Mouse (Mus musculus): ENCODE results near the gene Trim65. TPM values are rescaled to one million over a fixed set of nuclear protein-coding genes. Genes with fewer than 3 reads are reported as not detected.

Gene Trim65
- polyA plus RNA-seq, 1 experiment from 2014 or later, result 3.9 TPM

DNA sequence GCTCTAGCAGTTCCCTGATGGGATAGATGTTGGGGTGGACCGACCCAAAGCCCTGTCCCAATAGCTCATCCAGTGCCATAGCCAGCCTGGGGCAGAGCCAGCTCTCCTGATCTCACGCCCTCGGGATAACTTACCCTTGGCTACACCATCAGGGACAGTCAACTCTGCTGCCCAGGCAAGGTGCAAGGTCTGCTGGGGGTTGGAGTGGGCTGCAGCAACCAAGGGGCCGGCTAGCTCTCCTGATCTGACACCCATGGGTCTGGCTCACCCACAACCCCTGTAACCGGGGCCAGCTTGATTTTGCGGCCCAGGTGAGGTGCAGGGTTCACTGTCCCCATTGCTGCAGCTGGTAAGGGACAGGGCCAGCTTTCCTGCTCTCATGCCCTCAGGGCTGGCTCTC, 39.3 kb downstream of the Trim65 start:
- no peaks in the 10 kb centered on the region for H3K36me3 ChIP-seq (ENCODE audit: insufficient read depth, low read length)
- DNase-seq (ENCODE audit: low spot score) (no peak), ATAC-seq (no peak)
- no peak overlapping the region for H3K4me3 ChIP-seq (ENCODE audit: low read depth, low read length)
- H3K27ac ChIP-seq (ENCODE audit: low read length), result no peak overlapping the region
- TF ChIP-seq EP300 (IDR thresholded peaks at IDR 0.05) (no peak), CTCF (IDR thresholded peaks at IDR 0.05) (no peak)
- H3K9me3 ChIP-seq (ENCODE audit: low read length), result no peaks in the 10 kb centered on the region
- H3K9ac ChIP-seq (replicated peaks; ENCODE audit: low read depth), result no peak overlapping the region
- WGBS, result 89% methylated on average over 6 of the region's 6 CpGs
- H3K4me1 ChIP-seq (ENCODE audit: insufficient read depth, low read depth, low read length), result no peaks in the 10 kb centered on the region
- H3K4me2 ChIP-seq (replicated peaks; ENCODE audit: low read depth, low read length), result no peak overlapping the region
- no peaks in the 10 kb centered on the region for H3K27me3 ChIP-seq (replicated peaks; ENCODE audit: insufficient read depth, low read length)

DNA sequence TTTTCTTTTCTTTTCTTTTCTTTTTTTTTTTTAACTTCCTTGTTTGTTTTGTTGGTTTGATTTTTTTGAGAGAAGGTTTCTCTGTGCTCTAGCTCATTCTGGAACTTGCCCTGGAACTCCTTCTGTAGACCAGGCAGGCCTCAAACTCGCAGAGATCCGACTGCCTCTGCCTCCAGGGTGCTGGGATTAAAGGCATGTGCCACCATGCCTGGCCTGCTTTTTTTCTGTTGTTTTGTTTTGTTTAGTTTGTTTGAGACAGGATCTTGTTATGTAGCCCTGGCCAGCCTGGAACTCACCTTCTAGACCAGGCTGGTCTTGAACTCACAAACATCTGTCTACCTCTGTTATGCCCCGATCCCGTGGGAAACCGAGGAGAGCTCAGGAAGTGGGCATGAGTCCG, 41.4 kb downstream of the Trim65 start:
- no peak overlapping the region for H3K9ac ChIP-seq (replicated peaks; ENCODE audit: low read depth)
- no peak overlapping the region for H3K27ac ChIP-seq (ENCODE audit: low read length)
- no peaks in the 10 kb centered on the region for H3K36me3 ChIP-seq (ENCODE audit: insufficient read depth, low read length)
- WGBS, result 85% methylated on average over 6 of the region's 6 CpGs
- no peaks in the 10 kb centered on the region for H3K9me3 ChIP-seq (ENCODE audit: low read length)
- ATAC-seq (no peak), DNase-seq (ENCODE audit: low spot score) (no peak)
- H3K27me3 ChIP-seq (replicated peaks; ENCODE audit: insufficient read depth, low read length), result no peaks in the 10 kb centered on the region
- TF ChIP-seq CTCF (IDR thresholded peaks at IDR 0.05) (no peak), EP300 (IDR thresholded peaks at IDR 0.05) (no peak)
- peaks cover 10% of the 10 kb centered on the region; the same call in 1 of the 2 replicates for H3K4me1 ChIP-seq (ENCODE audit: insufficient read depth, low read depth, low read length)
- no peak overlapping the region for H3K4me3 ChIP-seq (ENCODE audit: low read depth, low read length)
- no peak overlapping the region for H3K4me2 ChIP-seq (replicated peaks; ENCODE audit: low read depth, low read length)

DNA sequence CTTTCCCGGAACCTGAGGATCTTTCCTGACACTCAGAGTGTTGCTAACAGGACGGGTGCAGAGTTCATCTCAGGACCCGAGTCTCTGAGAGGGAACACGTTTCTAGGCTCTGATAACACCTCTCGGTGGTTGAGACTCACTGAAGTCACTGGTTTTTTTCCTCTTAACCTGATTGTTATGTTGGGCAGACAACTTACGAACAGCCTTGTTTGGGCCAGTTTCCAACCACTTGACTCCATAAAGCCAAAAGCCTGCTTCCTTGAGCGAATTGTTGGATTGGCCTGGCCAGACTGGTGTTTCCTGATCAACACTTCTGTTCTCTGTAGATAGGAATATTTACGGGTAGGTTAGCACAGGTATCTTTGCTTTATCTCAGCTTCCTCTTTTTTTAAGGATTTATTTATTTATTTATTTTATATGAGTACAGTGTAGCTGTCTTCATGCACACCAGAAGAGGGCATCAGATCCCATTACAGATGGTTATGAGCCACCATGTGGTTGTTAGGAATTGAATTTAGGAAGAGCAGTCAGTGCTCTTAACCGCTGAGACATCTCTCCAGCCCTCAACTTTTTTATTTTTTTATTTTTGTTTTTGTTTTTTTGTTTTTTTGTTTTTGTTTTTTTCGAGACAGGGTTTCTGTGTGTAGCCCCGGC, 42.1 kb downstream of the Trim65 start:
- peak; percentile 46 for TF ChIP-seq CTCF (IDR thresholded peaks at IDR 0.05)
- TF ChIP-seq EP300 (IDR thresholded peaks at IDR 0.05), result no peak
- DNase-seq (ENCODE audit: low spot score) (peak; percentile 61), ATAC-seq (no peak)
- peaks cover 10% of the 10 kb centered on the region; the same call in 1 of the 2 replicates for H3K4me1 ChIP-seq (ENCODE audit: insufficient read depth, low read depth, low read length)
- no peak overlapping the region for H3K4me2 ChIP-seq (replicated peaks; ENCODE audit: low read depth, low read length)
- no peak overlapping the region for H3K27ac ChIP-seq (ENCODE audit: low read length)
- H3K9me3 ChIP-seq (ENCODE audit: low read length), result no peaks in the 10 kb centered on the region
- no peak overlapping the region for H3K4me3 ChIP-seq (ENCODE audit: low read depth, low read length)
- H3K9ac ChIP-seq (replicated peaks; ENCODE audit: low read depth), result no peak overlapping the region
- no peaks in the 10 kb centered on the region for H3K27me3 ChIP-seq (replicated peaks; ENCODE audit: insufficient read depth, low read length)
- 58% methylated on average over 11 of the region's 11 CpGs for WGBS
- no peaks in the 10 kb centered on the region for H3K36me3 ChIP-seq (ENCODE audit: insufficient read depth, low read length)

DNA sequence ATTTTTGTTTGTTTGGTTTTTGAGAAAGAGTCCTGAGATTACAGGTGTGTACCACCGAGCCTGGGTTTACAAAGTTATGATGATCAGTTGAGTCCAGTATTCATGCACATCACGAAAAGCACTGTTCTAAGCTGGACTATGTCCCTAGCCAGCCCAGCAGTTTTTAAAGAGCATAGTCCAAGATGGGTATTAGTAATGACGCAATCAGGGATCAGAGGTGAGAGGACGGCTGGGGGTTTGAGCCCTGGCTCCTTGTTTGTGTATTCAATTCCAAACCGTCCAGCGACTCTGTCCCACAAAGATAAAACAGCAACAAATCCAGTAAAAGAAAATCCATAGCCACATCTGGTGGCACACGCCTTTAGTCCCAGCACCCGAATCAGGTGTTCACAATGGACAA, 42.7 kb downstream of the Trim65 start:
- peaks cover 7% of the 10 kb centered on the region; the same call in 1 of the 2 replicates for H3K36me3 ChIP-seq (ENCODE audit: insufficient read depth, low read length)
- H3K27ac ChIP-seq (ENCODE audit: low read length), result no peak overlapping the region
- no peak overlapping the region for H3K4me2 ChIP-seq (replicated peaks; ENCODE audit: low read depth, low read length)
- DNase-seq (ENCODE audit: low spot score) (no peak), ATAC-seq (no peak)
- H3K27me3 ChIP-seq (replicated peaks; ENCODE audit: insufficient read depth, low read length), result no peaks in the 10 kb centered on the region
- H3K4me1 ChIP-seq (ENCODE audit: insufficient read depth, low read depth, low read length), result peaks cover 10% of the 10 kb centered on the region; the same call in 1 of the 2 replicates
- 71% methylated on average over 8 of the region's 8 CpGs for WGBS
- TF ChIP-seq CTCF (IDR thresholded peaks at IDR 0.05), result no peak
- no peak overlapping the region for H3K4me3 ChIP-seq (ENCODE audit: low read depth, low read length)
- no peaks in the 10 kb centered on the region for H3K9me3 ChIP-seq (ENCODE audit: low read length)
- no peak overlapping the region for H3K9ac ChIP-seq (replicated peaks; ENCODE audit: low read depth)

DNA sequence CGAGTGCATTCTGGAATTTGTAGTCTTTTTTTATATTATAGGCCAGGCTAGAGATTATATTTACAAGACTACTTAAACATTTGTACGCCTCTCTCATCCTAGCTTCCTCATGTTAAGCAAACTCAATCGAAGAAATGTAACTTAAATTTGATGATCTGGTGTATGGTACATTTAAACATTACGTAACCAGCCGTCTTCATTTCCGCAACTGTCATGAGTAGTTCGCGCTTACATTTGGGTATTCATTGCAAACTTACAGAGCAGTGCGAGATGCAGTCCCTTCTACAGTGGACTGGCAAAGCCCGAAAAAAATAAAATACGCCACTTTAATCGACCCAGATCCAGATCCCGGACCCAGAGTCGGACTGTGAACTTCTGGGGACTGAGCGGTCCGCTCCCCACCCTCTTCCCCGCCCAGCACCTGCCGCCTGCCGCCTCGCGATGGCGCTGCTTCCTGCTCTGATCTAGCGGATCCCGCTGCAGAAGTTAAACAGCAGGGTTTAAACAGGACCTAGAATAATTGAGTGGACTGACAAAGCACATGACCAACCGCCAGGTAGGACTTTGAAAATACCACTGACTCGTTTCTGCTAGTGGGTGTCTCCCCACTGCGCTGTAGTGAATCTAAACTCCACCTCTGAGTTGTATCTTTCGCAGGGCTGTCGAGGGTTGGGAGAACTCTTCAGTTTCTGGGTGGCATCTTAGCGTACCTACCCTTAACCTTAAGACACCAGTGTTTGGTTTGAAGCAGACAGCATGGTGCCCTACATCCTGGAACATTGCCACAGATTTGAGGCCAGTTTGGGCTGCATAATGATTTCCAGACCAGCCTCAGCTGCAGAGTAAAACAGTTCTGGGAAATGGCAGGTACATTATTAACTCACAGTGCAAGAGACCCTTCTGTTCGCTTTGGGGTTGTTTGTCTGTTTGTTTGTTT, 43.5 kb downstream of the Trim65 start:
- Histone ChIP-seq H3K4me1 (ENCODE audit: insufficient read depth, low read depth, low read length) (peaks cover 10% of the 10 kb centered on the region; the same call in 1 of the 2 replicates), H3K9ac (replicated peaks; ENCODE audit: low read depth) (peak overlapping the region; percentile 17; the same call in 1 of the 2 replicates), H3K27ac (ENCODE audit: low read length) (peak overlapping the region; percentile 88), H3K4me2 (replicated peaks; ENCODE audit: low read depth, low read length) (peak overlapping the region; percentile 49), H3K27me3 (replicated peaks; ENCODE audit: insufficient read depth, low read length) (no peaks in the 10 kb centered on the region), H3K9me3 (ENCODE audit: low read length) (no peaks in the 10 kb centered on the region), H3K36me3 (ENCODE audit: insufficient read depth, low read length) (peaks cover 12% of the 10 kb centered on the region; the same call in 1 of the 2 replicates), H3K4me3 (ENCODE audit: low read depth, low read length) (peak overlapping the region; percentile 45)
- peak; percentile 97 for TF ChIP-seq CTCF (IDR thresholded peaks at IDR 0.05)
- peak; percentile 81 for TF ChIP-seq EP300 (IDR thresholded peaks at IDR 0.05)
- 4% methylated on average over 31 of the region's 31 CpGs for WGBS
- DNase-seq (ENCODE audit: low spot score), result peak; percentile 94
- peak; percentile 82 for ATAC-seq
